Mouse (Mus musculus): ENCODE data around the gene 2010300C02Rik. TPM values are rescaled to one million over a fixed set of nuclear protein-coding genes. Genes with fewer than 3 reads are reported as not detected.
"Not testable (repeated sequence)": the region's sequence is repeated elsewhere in the genome, so short reads cannot be mapped to it uniquely, and the experiment has no call there.

Gene 2010300C02Rik
- polyA plus RNA-seq, 1 experiment from 2014 or later = 12.6 TPM

GRCm38 (mm10) chr1:37600640-37601175, 119.2 kb downstream of the 2010300C02Rik start:
- Histone ChIP-seq H3K36me3 (ENCODE audit: control insufficient read depth, insufficient read depth, low read length) (no peaks in the 10 kb centered on the region), H3K9me3 (ENCODE audit: control insufficient read depth, low read length) (no peaks in the 10 kb centered on the region), H3K4me3 (ENCODE audit: low read depth, low read length) (no peak overlapping the region), H3K4me1 (replicated peaks; ENCODE audit: control insufficient read depth, insufficient read depth, low read length) (no peaks in the 10 kb centered on the region), H3K4me2 (ENCODE audit: low read length) (no peak overlapping the region), H3K27me3 (replicated peaks; ENCODE audit: control insufficient read depth, insufficient read depth, low read length) (no peaks in the 10 kb centered on the region), H3K9ac (ENCODE audit: low read length) (no peak overlapping the region), H3K27ac (ENCODE audit: low read depth) (no peak overlapping the region)
- no peak for DNase-seq (ENCODE audit: low spot score)
- ATAC-seq (replicated peaks; ENCODE audit: low FRiP score, low TSS enrichment, low read depth) = no peak
- 58% methylated on average over 9 of the region's 9 CpGs for WGBS

- no peaks in the 10 kb centered on the region for H3K9me3 ChIP-seq (ENCODE audit: control insufficient read depth, low read length)
Measured at GRCm38 (mm10) chr1:37598986-37599385, 120.9 kb downstream of the 2010300C02Rik start.

GRCm38 (mm10) chr1:37594812-37595211, 125.1 kb downstream of the 2010300C02Rik start:
- not testable (repeated sequence) for H3K4me3 ChIP-seq (ENCODE audit: low read depth, low read length); H3K27me3 ChIP-seq (replicated peaks; ENCODE audit: control insufficient read depth, insufficient read depth, low read length); ATAC-seq (replicated peaks; ENCODE audit: low FRiP score, low TSS enrichment, low read depth); H3K4me1 ChIP-seq (replicated peaks; ENCODE audit: control insufficient read depth, insufficient read depth, low read length); H3K4me2 ChIP-seq (ENCODE audit: low read length); H3K9ac ChIP-seq (ENCODE audit: low read length); H3K27ac ChIP-seq (ENCODE audit: low read depth); H3K9me3 ChIP-seq (ENCODE audit: control insufficient read depth, low read length); H3K36me3 ChIP-seq (ENCODE audit: control insufficient read depth, insufficient read depth, low read length); DNase-seq (ENCODE audit: low spot score)
- WGBS = 73% methylated on average over 3 of the region's 3 CpGs

More at GRCm38 (mm10) chr1:37598986-37599385, 120.9 kb downstream of the 2010300C02Rik start:
- Histone ChIP-seq H3K4me1 (replicated peaks; ENCODE audit: control insufficient read depth, insufficient read depth, low read length) (no peaks in the 10 kb centered on the region), H3K4me2 (ENCODE audit: low read length) (no peak overlapping the region), H3K27me3 (replicated peaks; ENCODE audit: control insufficient read depth, insufficient read depth, low read length) (no peaks in the 10 kb centered on the region), H3K9ac (ENCODE audit: low read length) (no peak overlapping the region), H3K4me3 (ENCODE audit: low read depth, low read length) (no peak overlapping the region), H3K27ac (ENCODE audit: low read depth) (no peak overlapping the region), H3K36me3 (ENCODE audit: control insufficient read depth, insufficient read depth, low read length) (no peaks in the 10 kb centered on the region)
- WGBS = 65% methylated on average over 5 of the region's 5 CpGs
- DNase-seq (ENCODE audit: low spot score) = no peak
- ATAC-seq (replicated peaks; ENCODE audit: low FRiP score, low TSS enrichment, low read depth) = no peak

- Histone ChIP-seq H3K27me3 (replicated peaks; ENCODE audit: control insufficient read depth, insufficient read depth, low read length) (no peaks in the 10 kb centered on the region), H3K4me3 (ENCODE audit: low read depth, low read length) (no peak overlapping the region), H3K9me3 (ENCODE audit: control insufficient read depth, low read length) (no peaks in the 10 kb centered on the region), H3K4me1 (replicated peaks; ENCODE audit: control insufficient read depth, insufficient read depth, low read length) (peaks cover 15% of the 10 kb centered on the region; the same call in 1 of the 2 replicates), H3K27ac (ENCODE audit: low read depth) (no peak overlapping the region), H3K36me3 (ENCODE audit: control insufficient read depth, insufficient read depth, low read length) (no peaks in the 10 kb centered on the region), H3K4me2 (ENCODE audit: low read length) (no peak overlapping the region), H3K9ac (ENCODE audit: low read length) (no peak overlapping the region)
- DNase-seq (ENCODE audit: low spot score) (no peak), ATAC-seq (replicated peaks; ENCODE audit: low FRiP score, low TSS enrichment, low read depth) (no peak)
- 80% methylated on average over 13 of the region's 13 CpGs for WGBS
Measured at GRCm38 (mm10) chr1:37585809-37586480, 133.9 kb downstream of the 2010300C02Rik start.

GRCm38 (mm10) chr1:37583795-37584464, 136.0 kb downstream of the 2010300C02Rik start:
- peak overlapping the region; percentile 51; the same call in 1 of the 2 replicates for H3K27ac ChIP-seq (ENCODE audit: low read depth)
- peaks cover 15% of the 10 kb centered on the region; the same call in 1 of the 2 replicates for H3K4me1 ChIP-seq (replicated peaks; ENCODE audit: control insufficient read depth, insufficient read depth, low read length)
- H3K9me3 ChIP-seq (ENCODE audit: control insufficient read depth, low read length) = no peaks in the 10 kb centered on the region
- no peaks in the 10 kb centered on the region for H3K36me3 ChIP-seq (ENCODE audit: control insufficient read depth, insufficient read depth, low read length)
- WGBS = 18% methylated on average over 9 of the region's 9 CpGs
- no peak overlapping the region for H3K9ac ChIP-seq (ENCODE audit: low read length)
- no peaks in the 10 kb centered on the region for H3K27me3 ChIP-seq (replicated peaks; ENCODE audit: control insufficient read depth, insufficient read depth, low read length)
- peak overlapping the region; percentile 26 for H3K4me2 ChIP-seq (ENCODE audit: low read length)
- no peak overlapping the region for H3K4me3 ChIP-seq (ENCODE audit: low read depth, low read length)
- ATAC-seq (replicated peaks; ENCODE audit: low FRiP score, low TSS enrichment, low read depth) = peak; percentile 63
- DNase-seq (ENCODE audit: low spot score) = peak; percentile 59

GRCm38 (mm10) chr1:37583167-37583566, 136.7 kb downstream of the 2010300C02Rik start:
- H3K36me3 ChIP-seq (ENCODE audit: control insufficient read depth, insufficient read depth, low read length) = no peaks in the 10 kb centered on the region
- no peak overlapping the region for H3K9ac ChIP-seq (ENCODE audit: low read length)
- H3K9me3 ChIP-seq (ENCODE audit: control insufficient read depth, low read length) = no peaks in the 10 kb centered on the region
- peaks cover 15% of the 10 kb centered on the region; the same call in 1 of the 2 replicates for H3K4me1 ChIP-seq (replicated peaks; ENCODE audit: control insufficient read depth, insufficient read depth, low read length)
- no peak for ATAC-seq (replicated peaks; ENCODE audit: low FRiP score, low TSS enrichment, low read depth)
- no peaks in the 10 kb centered on the region for H3K27me3 ChIP-seq (replicated peaks; ENCODE audit: control insufficient read depth, insufficient read depth, low read length)
- no peak for DNase-seq (ENCODE audit: low spot score)
- 79% methylated on average over 8 of the region's 8 CpGs for WGBS
- H3K4me3 ChIP-seq (ENCODE audit: low read depth, low read length) = no peak overlapping the region
- 0 out of 2 replicates have a peak overlapping the region, but pooled peaks have one; percentile 26 for H3K4me2 ChIP-seq (ENCODE audit: low read length)
- no peak overlapping the region; the same call in 1 of the 2 replicates for H3K27ac ChIP-seq (ENCODE audit: low read depth)

GRCm38 (mm10) chr1:37579686-37580085, 140.2 kb downstream of the 2010300C02Rik start:
- ATAC-seq (replicated peaks; ENCODE audit: low FRiP score, low TSS enrichment, low read depth) (no peak), DNase-seq (ENCODE audit: low spot score) (no peak)
- no peak overlapping the region for H3K9ac ChIP-seq (ENCODE audit: low read length)
- H3K4me1 ChIP-seq (replicated peaks; ENCODE audit: control insufficient read depth, insufficient read depth, low read length) = peaks cover 14% of the 10 kb centered on the region; the same call in 1 of the 2 replicates
- no peak overlapping the region for H3K27ac ChIP-seq (ENCODE audit: low read depth)
- H3K4me3 ChIP-seq (ENCODE audit: low read depth, low read length) = no peak overlapping the region
- WGBS = 94% methylated on average over 13 of the region's 13 CpGs
- no peaks in the 10 kb centered on the region for H3K27me3 ChIP-seq (replicated peaks; ENCODE audit: control insufficient read depth, insufficient read depth, low read length)
- H3K36me3 ChIP-seq (ENCODE audit: control insufficient read depth, insufficient read depth, low read length) = no peaks in the 10 kb centered on the region
- H3K4me2 ChIP-seq (ENCODE audit: low read length) = no peak overlapping the region
- H3K9me3 ChIP-seq (ENCODE audit: control insufficient read depth, low read length) = no peaks in the 10 kb centered on the region

GRCm38 (mm10) chr1:37572528-37573272, 147.2 kb downstream of the 2010300C02Rik start:
- H3K27me3 ChIP-seq (replicated peaks; ENCODE audit: control insufficient read depth, insufficient read depth, low read length) = no peaks in the 10 kb centered on the region
- no peak overlapping the region for H3K4me3 ChIP-seq (ENCODE audit: low read depth, low read length)
- H3K36me3 ChIP-seq (ENCODE audit: control insufficient read depth, insufficient read depth, low read length) = no peaks in the 10 kb centered on the region
- H3K9me3 ChIP-seq (ENCODE audit: control insufficient read depth, low read length) = no peaks in the 10 kb centered on the region
- H3K4me1 ChIP-seq (replicated peaks; ENCODE audit: control insufficient read depth, insufficient read depth, low read length) = no peaks in the 10 kb centered on the region
- no peak for ATAC-seq (replicated peaks; ENCODE audit: low FRiP score, low TSS enrichment, low read depth)
- no peak overlapping the region for H3K27ac ChIP-seq (ENCODE audit: low read depth)
- DNase-seq (ENCODE audit: low spot score) = no peak
- no peak overlapping the region for H3K4me2 ChIP-seq (ENCODE audit: low read length)
- H3K9ac ChIP-seq (ENCODE audit: low read length) = no peak overlapping the region
- 57% methylated on average over 10 of the region's 10 CpGs for WGBS
